Mouse (Mus musculus) embryonic facial prominence, embryonic 14.5 days (tissue): ENCODE measurements around the gene Ccdc3. TPM values are rescaled to one million over a fixed set of nuclear protein-coding genes. Genes with fewer than 3 reads are reported as not detected.
A peak's percentile ranks its signal among the peaks of the same experiment; 100 is the strongest.

Experiments
- ATAC-seq: fragments of 200-750 bp; cut with Nextera tagmentation; 2 replicates; pipeline ENCODE4 v1.8.0; 2017; ENCODE audit warnings: low read depth, moderate number of reproducible peaks, moderate TSS enrichment
- DNase-seq: peaks from one replicate; pipeline ENCODE4 v3.0.0-alpha.2; 2015; ENCODE audit warnings: low spot score
- H3K27ac ChIP-seq: fragments of 300-500 bp; sonication (generic); replicated peaks from 2 replicates; pipeline ENCODE4 v1.5.1; 2014; ENCODE audit warnings: low read depth, mild to moderate bottlenecking, low read length, moderate library complexity
- H3K27me3 ChIP-seq: fragments of 300-500 bp; sonication (generic); replicated peaks from 2 replicates; pipeline ENCODE4 v1.6.1; 2014; ENCODE audit warnings: low read length; ENCODE audit not compliant: control insufficient read depth, insufficient read depth
- H3K36me3 ChIP-seq: fragments of 300-500 bp; sonication (generic); 2 replicates; pipeline ENCODE4 v1.6.1; 2014; ENCODE audit warnings: low read length, mixed read lengths; ENCODE audit not compliant: control insufficient read depth, insufficient read depth
- H3K4me1 ChIP-seq: fragments of 300-500 bp; sonication (generic); 2 replicates; pipeline ENCODE4 v1.6.1; 2014; ENCODE audit warnings: antibody characterized with exemption, low read length; ENCODE audit not compliant: control insufficient read depth, insufficient read depth
- H3K4me2 ChIP-seq: fragments of 300-500 bp; sonication (generic); 2 replicates; pipeline ENCODE4 v1.6.1; 2014; ENCODE audit warnings: low read depth, mild to moderate bottlenecking, low read length, moderate library complexity, mixed read lengths
- H3K4me3 ChIP-seq: fragments of 300-500 bp; sonication (generic); 2 replicates; pipeline ENCODE4 v1.5.1; 2014; ENCODE audit warnings: low read depth, mild to moderate bottlenecking, low read length
- H3K9ac ChIP-seq: fragments of 300-500 bp; sonication (generic); 2 replicates; pipeline ENCODE4 v1.6.1; 2014; ENCODE audit warnings: low read depth, mild to moderate bottlenecking, low read length, moderate library complexity, mixed read lengths
- H3K9me3 ChIP-seq: fragments of 300-500 bp; sonication (generic); 2 replicates; pipeline ENCODE4 v1.6.1; 2016; ENCODE audit warnings: low read length; ENCODE audit not compliant: control insufficient read depth
- WGBS: fragments of 180-500 bp; shearing (Covaris S2); extraction: QIAGEN DNeasy Blood & Tissue Kit; methylation state at CpG from one replicate; pipeline ENCODE4 v1.1.7; 2014; 5-methylcytosine and 5-hydroxymethylcytosine counted together
- polyA plus RNA-seq: library from polyadenylated mRNA; unstranded; fragments of >200 nt; fragmentation: Nextera tagmentation; extraction: Ambion mirVana; gene quantifications from 2 replicates; pipeline ENCODE4 v1.2.1, GENCODE M21; 2014

The Ccdc3 gene
- polyA plus RNA-seq, 1 experiment from 2014 or later: 25.9 TPM

DNA sequence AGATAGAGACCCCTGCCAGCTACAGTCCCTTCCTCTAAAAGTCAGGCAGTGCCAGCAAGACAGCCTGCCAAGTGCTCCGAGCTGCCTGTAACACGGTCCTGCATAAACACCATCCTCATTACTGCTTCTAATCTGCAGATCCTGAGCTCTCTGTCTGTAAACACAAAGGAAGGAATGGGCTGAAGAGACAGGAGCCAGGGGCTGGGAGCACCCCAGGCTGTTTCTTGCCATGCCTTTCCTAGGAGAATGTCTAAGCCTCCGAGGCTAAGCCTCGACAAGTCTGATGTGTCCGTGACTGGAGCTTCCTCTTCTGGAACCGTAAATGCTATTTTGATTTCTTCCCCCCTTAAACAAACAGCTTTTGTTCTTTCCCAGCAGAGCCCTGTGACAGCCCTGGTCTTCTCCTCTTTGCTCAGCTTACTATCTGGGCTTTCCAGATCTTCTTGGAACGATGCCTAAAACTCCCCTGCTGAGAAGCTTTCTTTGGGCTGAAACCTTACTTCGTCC lies 24.7 kb upstream of the Ccdc3 start:
- H3K4me1 ChIP-seq: peaks cover 22% of the 10 kb centered on the region; the same call in 1 of the 2 replicates
- H3K27ac ChIP-seq: peak overlapping the region; percentile 75
- WGBS: 19% methylated on average over 8 of the region's 8 CpGs
- H3K4me2 ChIP-seq: no peak overlapping the region
- no peaks in the 10 kb centered on the region for H3K27me3 ChIP-seq
- DNase-seq (peak; percentile 83), ATAC-seq (peak; percentile 57)
- peak overlapping the region; percentile 36 for H3K9ac ChIP-seq
- H3K9me3 ChIP-seq: peaks cover 4% of the 10 kb centered on the region
- H3K36me3 ChIP-seq: no peaks in the 10 kb centered on the region
- no peak overlapping the region for H3K4me3 ChIP-seq

DNA sequence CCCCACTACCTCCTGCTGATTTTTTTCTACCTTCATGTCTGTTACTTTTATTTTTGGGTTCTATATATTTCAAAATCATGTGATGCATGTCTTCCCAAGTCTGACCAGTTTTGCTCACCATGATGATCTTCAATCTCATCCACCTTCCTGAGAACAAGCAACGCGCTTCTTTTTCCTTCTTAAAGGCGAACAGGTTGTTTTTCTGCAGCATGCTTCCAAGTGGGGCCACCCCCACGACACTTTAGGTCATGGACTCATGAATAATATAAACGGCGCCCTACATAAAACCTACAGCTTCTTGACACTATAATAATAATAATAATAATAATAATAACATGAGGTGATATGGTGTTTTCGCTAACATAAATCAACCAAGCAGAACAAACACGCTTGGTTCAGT lies 23.2 kb upstream of the Ccdc3 start:
- Histone ChIP-seq H3K27ac (no peak overlapping the region), H3K36me3 (no peaks in the 10 kb centered on the region), H3K9ac (no peak overlapping the region), H3K4me3 (no peak overlapping the region), H3K4me2 (no peak overlapping the region), H3K4me1 (peaks cover 22% of the 10 kb centered on the region; the same call in 1 of the 2 replicates), H3K27me3 (no peaks in the 10 kb centered on the region), H3K9me3 (0 out of 2 replicates have a peak, but pooled peaks cover 4% of the 10 kb centered on the region)
- 87% methylated on average over 8 of the region's 8 CpGs for WGBS
- ATAC-seq (no peak), DNase-seq (no peak)

DNA sequence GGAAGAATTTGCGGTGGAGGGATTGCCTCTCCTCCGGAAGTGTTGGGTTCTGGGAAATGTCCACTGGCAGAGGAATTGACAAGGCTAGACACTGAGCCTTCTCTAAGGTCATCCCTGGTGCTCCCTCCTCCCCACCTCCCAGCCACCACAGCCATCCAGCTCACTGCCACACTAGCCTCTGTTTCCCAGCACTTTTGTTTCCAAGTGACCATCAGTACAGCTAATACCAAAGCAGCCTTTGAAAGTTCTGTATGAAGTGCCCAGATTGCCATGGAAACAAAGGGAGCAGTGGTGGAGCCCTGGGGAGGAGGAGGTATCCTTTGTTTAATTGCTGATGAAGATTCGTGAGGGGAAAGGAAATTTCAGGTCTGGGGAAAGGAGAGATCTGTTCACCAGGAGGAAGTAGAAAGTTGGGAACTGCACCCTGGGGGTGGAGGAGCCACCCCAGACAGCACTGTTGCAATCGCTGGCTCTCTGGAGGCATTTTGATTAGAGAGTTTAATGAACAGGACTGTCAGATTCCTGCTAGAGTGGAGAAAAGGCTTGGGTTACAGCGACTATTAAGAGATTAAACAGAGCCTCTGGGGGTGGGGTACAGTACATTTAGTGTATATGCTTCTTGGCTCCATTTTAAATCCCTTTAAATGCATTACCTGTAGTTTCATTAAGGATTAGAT lies 20.6 kb upstream of the Ccdc3 start:
- DNase-seq (peak; percentile 72), ATAC-seq (peak; percentile 78)
- Histone ChIP-seq H3K36me3 (no peaks in the 10 kb centered on the region), H3K4me1 (peaks cover 22% of the 10 kb centered on the region; the same call in 1 of the 2 replicates), H3K9me3 (0 out of 2 replicates have a peak, but pooled peaks cover 6% of the 10 kb centered on the region), H3K27me3 (no peaks in the 10 kb centered on the region), H3K4me2 (no peak overlapping the region), H3K9ac (no peak overlapping the region), H3K27ac (no peak overlapping the region), H3K4me3 (no peak overlapping the region)
- 19% methylated on average over 5 of the region's 5 CpGs for WGBS

DNA sequence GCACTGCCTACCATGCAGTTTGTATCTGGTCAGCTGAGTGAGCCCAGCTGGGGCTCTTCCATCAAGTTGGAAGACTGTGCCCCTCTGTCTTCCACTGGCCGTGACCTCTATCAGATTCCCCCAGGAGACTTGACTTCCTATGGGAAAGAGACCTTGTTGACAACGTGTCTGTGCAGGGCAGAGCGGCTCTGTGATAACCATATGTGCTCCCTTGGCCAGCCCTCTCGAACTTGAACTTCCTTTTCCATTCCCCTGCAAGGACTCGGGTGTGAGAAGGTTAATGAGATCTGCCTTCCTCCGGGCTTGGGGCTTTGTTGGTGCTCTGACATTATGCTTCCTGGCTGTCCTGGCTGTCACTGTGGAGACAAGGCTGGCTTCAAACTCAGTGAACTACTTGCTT lies 12.1 kb upstream of the Ccdc3 start:
- Histone ChIP-seq H3K36me3 (no peaks in the 10 kb centered on the region), H3K4me2 (no peak overlapping the region), H3K9me3 (no peaks in the 10 kb centered on the region), H3K9ac (no peak overlapping the region), H3K27me3 (no peaks in the 10 kb centered on the region), H3K4me1 (peaks cover 12% of the 10 kb centered on the region; the same call in 1 of the 2 replicates), H3K4me3 (no peak overlapping the region), H3K27ac (no peak overlapping the region)
- ATAC-seq: no peak
- DNase-seq: no peak
- 8% methylated on average over 6 of the region's 6 CpGs for WGBS

DNA sequence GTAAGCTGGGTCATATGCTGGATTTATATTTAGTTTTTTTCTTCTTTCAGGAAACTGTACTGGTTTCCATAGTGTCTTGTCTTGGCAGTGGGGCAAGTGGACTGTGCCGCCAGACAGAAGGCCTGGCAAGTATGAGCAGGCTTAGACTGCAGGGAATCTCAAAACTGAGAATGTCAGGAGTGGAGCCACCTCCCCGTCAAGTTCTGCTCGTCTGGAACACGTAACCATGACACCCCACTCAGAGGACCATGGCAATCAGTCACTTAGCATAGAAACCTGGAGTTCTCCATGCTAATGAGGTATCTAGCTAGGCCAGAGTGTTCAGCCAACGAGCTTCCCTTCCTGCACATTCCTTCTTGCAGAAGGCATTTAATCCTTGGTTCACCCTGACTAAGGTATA lies 10.2 kb upstream of the Ccdc3 start:
- Histone ChIP-seq H3K4me3 (no peak overlapping the region), H3K4me2 (no peak overlapping the region), H3K4me1 (peaks cover 12% of the 10 kb centered on the region; the same call in 1 of the 2 replicates), H3K9ac (no peak overlapping the region), H3K9me3 (no peaks in the 10 kb centered on the region), H3K27ac (no peak overlapping the region), H3K36me3 (no peaks in the 10 kb centered on the region), H3K27me3 (no peaks in the 10 kb centered on the region)
- ATAC-seq (no peak), DNase-seq (no peak)
- 65% methylated on average over 5 of the region's 5 CpGs for WGBS

DNA sequence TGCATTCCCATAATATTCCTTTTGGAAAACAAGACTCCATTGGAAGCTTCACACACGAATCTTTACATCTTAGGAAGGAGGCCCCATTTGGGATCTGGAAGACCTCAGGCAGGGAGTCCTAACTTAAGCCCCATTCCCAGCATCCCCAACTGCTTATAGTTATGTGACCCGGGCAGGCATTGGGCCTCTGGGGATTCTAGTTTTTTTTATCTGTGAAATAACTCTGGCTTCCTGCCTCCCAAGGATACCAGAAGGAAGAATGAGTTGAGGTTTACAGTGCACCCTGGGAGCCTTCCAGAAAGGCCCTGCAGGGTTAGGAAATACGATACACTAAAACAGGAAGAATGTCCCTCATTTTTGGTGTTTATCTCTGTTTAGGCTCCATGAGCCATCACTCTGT lies 8.5 kb upstream of the Ccdc3 start:
- WGBS: 14% methylated on average over 3 of the region's 3 CpGs
- Histone ChIP-seq H3K36me3 (no peaks in the 10 kb centered on the region), H3K4me1 (peaks cover 12% of the 10 kb centered on the region; the same call in 1 of the 2 replicates), H3K9me3 (no peaks in the 10 kb centered on the region), H3K4me3 (no peak overlapping the region), H3K27ac (no peak overlapping the region), H3K9ac (no peak overlapping the region), H3K27me3 (no peaks in the 10 kb centered on the region), H3K4me2 (no peak overlapping the region)
- ATAC-seq (no peak), DNase-seq (peak; percentile 57)

DNA sequence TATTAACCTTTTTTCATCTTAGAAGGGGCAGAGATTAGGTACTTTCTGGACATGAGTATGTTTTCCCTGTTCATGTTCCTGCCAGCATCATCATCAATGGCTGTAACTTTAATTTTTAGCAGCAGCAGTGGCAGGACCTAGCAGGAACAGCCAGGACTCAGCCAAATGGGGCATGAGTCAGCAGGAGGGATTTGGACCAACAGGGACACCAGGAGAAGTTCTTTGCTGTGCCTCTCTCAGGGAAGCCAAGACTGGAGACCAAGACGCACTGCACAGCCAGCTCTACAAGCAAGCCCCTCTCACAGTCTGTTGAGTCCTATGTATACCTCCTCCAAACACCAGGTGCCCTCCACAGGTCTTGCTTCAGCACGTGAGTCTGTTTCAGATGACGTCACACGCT lies 5.5 kb upstream of the Ccdc3 start:
- Histone ChIP-seq H3K4me3 (no peak overlapping the region), H3K36me3 (no peaks in the 10 kb centered on the region), H3K27me3 (peaks cover 10% of the 10 kb centered on the region), H3K9me3 (no peaks in the 10 kb centered on the region), H3K9ac (no peak overlapping the region), H3K27ac (no peak overlapping the region), H3K4me1 (peaks cover 4% of the 10 kb centered on the region; the same call in 1 of the 2 replicates), H3K4me2 (no peak overlapping the region)
- DNase-seq (no peak), ATAC-seq (no peak)
- 89% methylated on average over 4 of the region's 4 CpGs for WGBS

DNA sequence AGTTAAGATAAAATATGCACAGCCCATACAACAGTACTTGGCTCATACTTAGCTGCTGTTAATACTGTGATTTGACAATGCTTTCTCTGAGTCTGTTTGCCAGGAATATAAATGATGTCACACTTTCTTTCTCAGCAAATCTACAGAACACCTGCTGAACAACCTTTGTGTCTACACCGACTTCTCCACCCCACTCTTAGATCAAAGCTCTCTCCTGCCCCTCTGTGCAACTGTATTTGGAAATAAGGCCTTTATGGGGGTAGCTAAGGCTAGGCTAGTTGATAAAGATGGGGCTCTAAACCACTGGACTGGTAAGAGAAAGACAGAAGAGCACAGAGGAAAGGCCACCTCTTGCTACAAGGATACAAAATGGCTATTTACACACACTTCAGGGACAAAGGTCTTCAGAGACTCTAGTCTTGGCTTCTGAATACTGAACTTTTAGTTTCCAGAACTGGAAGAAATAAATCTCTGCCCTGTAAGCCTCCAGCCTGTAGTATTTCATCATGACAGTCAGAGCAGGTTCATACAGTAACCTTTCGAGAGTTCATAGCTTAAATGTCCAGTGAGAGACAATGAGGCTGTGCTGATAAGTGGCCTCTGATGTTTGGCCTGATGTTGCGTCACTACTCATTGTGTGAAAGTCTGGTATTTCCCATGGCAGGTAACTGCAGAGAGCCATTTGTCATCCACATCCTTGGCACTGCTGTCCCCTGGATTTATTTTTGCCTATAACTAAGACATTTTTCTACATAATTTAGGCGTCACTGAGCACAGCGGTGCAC lies 2.4 kb upstream of the Ccdc3 start:
- peaks cover 5% of the 10 kb centered on the region; the same call in 1 of the 2 replicates for H3K4me1 ChIP-seq
- H3K4me2 ChIP-seq: no peak overlapping the region
- H3K9me3 ChIP-seq: no peaks in the 10 kb centered on the region
- WGBS: 82% methylated on average over 5 of the region's 5 CpGs
- no peak overlapping the region for H3K9ac ChIP-seq
- DNase-seq: no peak
- no peak overlapping the region for H3K4me3 ChIP-seq
- peaks cover 27% of the 10 kb centered on the region for H3K27me3 ChIP-seq
- no peaks in the 10 kb centered on the region for H3K36me3 ChIP-seq
- no peak for ATAC-seq
- no peak overlapping the region for H3K27ac ChIP-seq
